17 mouse cellular contexts compared by ENCODE assay signal in the genomic region with DNA sequence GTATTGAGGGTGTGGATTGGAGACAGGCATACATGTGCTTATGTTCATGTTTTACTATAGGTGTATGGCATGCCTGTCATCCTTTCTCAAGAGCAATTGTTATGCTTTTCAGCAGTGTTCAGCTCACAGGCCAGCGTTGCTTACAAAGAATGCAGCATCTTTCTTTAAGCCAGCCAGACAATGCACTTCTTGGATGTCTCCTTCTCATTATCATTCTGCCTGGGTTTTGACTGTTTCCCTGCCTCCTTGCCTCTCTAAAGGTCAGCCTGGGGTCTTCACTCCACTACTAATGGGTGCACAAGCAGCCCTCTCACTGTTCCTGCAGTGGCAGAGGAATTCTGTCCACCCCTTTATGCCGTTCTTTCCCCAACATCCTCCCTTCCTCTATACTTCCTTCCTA.
DNase-seq lines count a peak whose midpoint lies in the region; ATAC-seq lines count a peak whose summit lies in the region.
"Had no signal": no experiment of that assay in that cellular context is flagged by ENCODE, and none has a peak within 500 bp of the region (broad histone marks: within the 10 kb centered on the region; RNA-seq: fewer than 3 reads in every experiment).

No protein-coding gene starts in this region.

- no peak overlapping the region for H3K9ac ChIP-seq in forebrain, embryonic 16.5 days (replicated peaks; ENCODE audit: low read depth, low read length)
- H3K9ac ChIP-seq in neural tube, embryonic 13.5 days, result 0 out of 2 replicates have a peak overlapping the region, but pooled peaks have one; percentile 17
- H3K9ac ChIP-seq in kidney, embryonic 15.5 days, result no peak overlapping the region
- H3K9ac ChIP-seq: heart, embryonic 15.5 days; limb, embryonic 12.5 days; liver, embryonic 14.5 days had no signal

- no peak overlapping the region; the same call in 1 of the 2 replicates for H3K27ac ChIP-seq in forebrain, embryonic 16.5 days (ENCODE audit: low read length)
- H3K27ac ChIP-seq in midbrain, embryonic 10.5 days (replicated peaks), result peak overlapping the region; percentile 61
- peak overlapping the region; percentile 57; the same call in 1 of the 2 replicates for H3K27ac ChIP-seq in neural tube, embryonic 13.5 days (replicated peaks)
- H3K27ac ChIP-seq in kidney, embryonic 15.5 days, result no peak overlapping the region
- H3K27ac ChIP-seq: heart, embryonic 15.5 days; limb, embryonic 12.5 days; liver, embryonic 14.5 days; macrophage had no signal

- WGBS in forebrain, embryonic 16.5 days, result 2% methylated on average over 2 of the region's 2 CpGs
- WGBS in midbrain, embryonic 10.5 days, result 14% methylated on average over 2 of the region's 2 CpGs
- WGBS in neural tube, embryonic 13.5 days, result 22% methylated on average over 2 of the region's 2 CpGs
- 62% methylated on average over 2 of the region's 2 CpGs for whole genome bisulfite sequencing in kidney, embryonic 15.5 days

- no peaks in the 10 kb centered on the region for H3K27me3 ChIP-seq in forebrain, embryonic 16.5 days (replicated peaks; ENCODE audit: control insufficient read depth, insufficient read depth, low read length)
- H3K27me3 ChIP-seq in midbrain, embryonic 10.5 days (ENCODE audit: low read depth, poor library complexity, severe bottlenecking), result peaks cover 30% of the 10 kb centered on the region
- H3K27me3 ChIP-seq in neural tube, embryonic 13.5 days, result no peaks in the 10 kb centered on the region
- no peaks in the 10 kb centered on the region for H3K27me3 ChIP-seq in kidney, embryonic 15.5 days
- H3K27me3 ChIP-seq: heart, embryonic 15.5 days; limb, embryonic 12.5 days had no signal

- peak; percentile 28; the same call in 1 of the 2 replicates for ATAC-seq in forebrain, embryonic 16.5 days
- ATAC-seq in neural tube, embryonic 13.5 days (ENCODE audit: low read depth), result 0 out of 2 replicates have a peak, but pooled peaks have one; percentile 40
- ATAC-seq in kidney, embryonic 15.5 days (replicated peaks; ENCODE audit: low FRiP score), result no peak
- ATAC-seq: CD4-positive, CD25-positive, alpha-beta regulatory T cell, adult 4 months had no signal

- no peak overlapping the region for H3K4me2 ChIP-seq in forebrain, embryonic 16.5 days (ENCODE audit: low read length)
- H3K4me2 ChIP-seq in neural tube, embryonic 13.5 days, result no peak overlapping the region
- H3K4me2 ChIP-seq in kidney, embryonic 15.5 days, result no peak overlapping the region
- H3K4me2 ChIP-seq: heart, embryonic 15.5 days; limb, embryonic 12.5 days had no signal

- no peak overlapping the region for H3K4me3 ChIP-seq in forebrain, embryonic 16.5 days (replicated peaks; ENCODE audit: low read length)
- 0 out of 2 replicates have a peak overlapping the region, but pooled peaks have one; percentile 12 for H3K4me3 ChIP-seq in midbrain, embryonic 10.5 days
- no peak overlapping the region for H3K4me3 ChIP-seq in neural tube, embryonic 13.5 days
- H3K4me3 ChIP-seq in kidney, embryonic 15.5 days (replicated peaks), result no peak overlapping the region
- H3K4me3 ChIP-seq: erythroblast, embryonic 14.5 days; heart, embryonic 15.5 days; limb, embryonic 12.5 days had no signal

- no peaks in the 10 kb centered on the region for H3K9me3 ChIP-seq in forebrain, embryonic 16.5 days (ENCODE audit: control insufficient read depth, low read length)
- no peaks in the 10 kb centered on the region for H3K9me3 ChIP-seq in midbrain, embryonic 10.5 days (replicated peaks)
- H3K9me3 ChIP-seq in neural tube, embryonic 13.5 days, result no peaks in the 10 kb centered on the region
- no peaks in the 10 kb centered on the region for H3K9me3 ChIP-seq in kidney, embryonic 15.5 days (replicated peaks)
- H3K9me3 ChIP-seq: heart, embryonic 15.5 days; limb, embryonic 12.5 days had no signal

- H3K36me3 ChIP-seq in forebrain, embryonic 16.5 days (ENCODE audit: control insufficient read depth, insufficient read depth), result no peaks in the 10 kb centered on the region
- no peaks in the 10 kb centered on the region for H3K36me3 ChIP-seq in midbrain, embryonic 10.5 days
- H3K36me3 ChIP-seq in neural tube, embryonic 13.5 days, result no peaks in the 10 kb centered on the region
- no peaks in the 10 kb centered on the region for H3K36me3 ChIP-seq in kidney, embryonic 15.5 days
- H3K36me3 ChIP-seq: heart, embryonic 15.5 days; limb, embryonic 12.5 days had no signal

- peak; percentile 27 for DNase-seq in embryo, embryonic 9.5 days (ENCODE audit: extremely low spot score)
- DNase-seq in midbrain, embryonic 10.5 days (ENCODE audit: low spot score), result peak; percentile 12
- no peak for DNase-seq in heart, adult 8-10 months (ENCODE audit: low spot score)
- DNase-seq in kidney, postnatal 14 days, result no peak
- DNase-seq: adrenal gland, adult 2 months; cerebellum, adult 2 months; heart, adult 11 months; kidney, adult 2 months had no signal

- H3K4me1 ChIP-seq in forebrain, embryonic 16.5 days (replicated peaks; ENCODE audit: control insufficient read depth, insufficient read depth, low read length), result peaks cover 7% of the 10 kb centered on the region
- H3K4me1 ChIP-seq in midbrain, embryonic 10.5 days, result peaks cover 16% of the 10 kb centered on the region
- peaks cover 10% of the 10 kb centered on the region for H3K4me1 ChIP-seq in neural tube, embryonic 13.5 days (replicated peaks)
- no peaks in the 10 kb centered on the region for H3K4me1 ChIP-seq in kidney, embryonic 15.5 days
- H3K4me1 ChIP-seq: heart, embryonic 15.5 days; limb, embryonic 12.5 days had no signal

Comparison
In these comparisons a context has a peak if more than half of its experiments do, and no peak if none do; other contexts are left out.
1. DNase-seq: peak in embryo, embryonic 9.5 days (single experiment) and midbrain, embryonic 10.5 days (single experiment); none in heart, adult 8-10 months (single experiment) and kidney, postnatal 14 days (single experiment).
2. H3K27ac ChIP-seq: peak in midbrain, embryonic 10.5 days (single experiment) and neural tube, embryonic 13.5 days (single experiment); none in forebrain, embryonic 16.5 days (single experiment) and kidney, embryonic 15.5 days (single experiment).